Mouse (Mus musculus): ENCODE measurements around the gene Tmem41b.

Tmem41b gene

DNA sequence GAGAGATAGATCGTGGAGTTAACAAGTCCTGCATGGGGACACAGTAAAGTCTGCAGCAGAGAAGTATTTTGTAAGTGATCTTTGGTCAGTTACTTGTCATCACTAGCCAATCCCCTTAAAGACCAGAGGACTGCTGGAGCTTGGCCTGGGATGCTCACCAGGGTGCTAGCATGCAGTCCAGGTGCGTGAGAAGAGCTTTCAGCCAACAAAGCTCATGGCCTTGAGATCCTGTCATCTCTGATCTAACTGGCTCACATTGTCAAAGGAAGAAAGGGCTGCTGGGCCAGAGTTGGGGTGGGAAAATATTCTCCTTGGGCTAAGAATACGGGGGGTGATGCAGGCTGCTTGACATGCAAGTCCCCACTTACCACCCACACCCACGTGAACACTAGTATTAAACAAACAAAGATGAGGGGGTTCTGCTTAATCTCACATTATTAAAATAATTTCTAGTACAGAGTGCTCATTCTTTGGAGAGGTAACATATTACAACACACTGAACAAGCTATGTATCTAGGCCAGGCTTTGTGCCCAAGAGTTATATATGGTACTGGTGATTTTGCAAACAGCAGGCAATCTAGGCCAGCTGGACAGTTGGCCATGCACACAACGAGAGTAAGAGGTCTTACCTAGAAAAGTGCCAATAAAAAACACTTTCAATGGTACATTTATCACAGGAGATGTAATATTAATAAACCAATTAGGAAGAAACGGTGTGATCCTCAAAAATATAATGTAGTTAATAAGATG is 10.6 kb downstream of the Tmem41b start:
- no peak for DNase-seq (ENCODE audit: low spot score)

DNA sequence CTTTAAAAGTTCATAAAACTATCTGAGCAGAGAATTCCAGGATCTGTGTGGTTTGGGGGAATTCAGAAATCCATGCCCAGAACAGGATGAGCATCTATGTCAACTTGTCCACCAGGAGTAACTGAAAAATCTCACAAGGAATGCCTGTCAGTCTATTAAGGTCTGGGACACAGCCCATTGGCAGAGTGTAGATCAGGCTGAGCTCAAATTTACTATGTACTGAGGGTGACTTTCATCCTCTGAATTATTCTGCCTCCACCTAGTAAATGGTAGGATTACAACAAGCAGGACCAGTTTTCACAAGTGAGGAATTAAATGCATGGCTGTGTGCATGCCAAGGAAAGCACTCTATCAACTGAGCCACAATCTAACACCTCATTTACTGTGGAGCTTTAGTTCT is 17.2 kb downstream of the Tmem41b start:
- DNase-seq (ENCODE audit: low spot score): no peak

DNA sequence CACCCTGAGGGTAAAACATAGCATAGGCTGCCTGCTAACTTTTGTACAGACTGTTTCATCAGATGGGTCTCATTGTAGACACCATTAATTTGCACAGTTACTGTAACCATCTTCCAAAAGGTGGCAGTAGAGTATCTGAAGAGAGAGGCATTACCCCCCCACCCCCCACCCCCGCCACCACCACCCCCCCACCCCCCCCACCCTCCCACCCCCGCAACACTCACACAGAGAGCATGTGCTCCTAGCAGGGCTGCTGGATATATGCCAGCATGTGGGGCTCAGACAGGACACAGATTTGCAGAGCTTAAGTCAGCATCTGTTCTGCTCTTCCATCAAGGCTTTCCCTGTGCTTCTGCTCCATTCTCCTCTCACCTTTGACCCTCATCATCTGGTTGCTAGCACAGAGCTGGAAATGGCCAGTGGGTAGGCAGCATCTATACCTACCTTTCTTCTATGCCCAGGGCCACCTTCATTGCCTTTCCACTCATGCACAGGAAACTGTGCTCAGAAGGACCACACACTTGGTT is 17.7 kb downstream of the Tmem41b start:
- peak; percentile 58 for DNase-seq (ENCODE audit: low spot score)

DNA sequence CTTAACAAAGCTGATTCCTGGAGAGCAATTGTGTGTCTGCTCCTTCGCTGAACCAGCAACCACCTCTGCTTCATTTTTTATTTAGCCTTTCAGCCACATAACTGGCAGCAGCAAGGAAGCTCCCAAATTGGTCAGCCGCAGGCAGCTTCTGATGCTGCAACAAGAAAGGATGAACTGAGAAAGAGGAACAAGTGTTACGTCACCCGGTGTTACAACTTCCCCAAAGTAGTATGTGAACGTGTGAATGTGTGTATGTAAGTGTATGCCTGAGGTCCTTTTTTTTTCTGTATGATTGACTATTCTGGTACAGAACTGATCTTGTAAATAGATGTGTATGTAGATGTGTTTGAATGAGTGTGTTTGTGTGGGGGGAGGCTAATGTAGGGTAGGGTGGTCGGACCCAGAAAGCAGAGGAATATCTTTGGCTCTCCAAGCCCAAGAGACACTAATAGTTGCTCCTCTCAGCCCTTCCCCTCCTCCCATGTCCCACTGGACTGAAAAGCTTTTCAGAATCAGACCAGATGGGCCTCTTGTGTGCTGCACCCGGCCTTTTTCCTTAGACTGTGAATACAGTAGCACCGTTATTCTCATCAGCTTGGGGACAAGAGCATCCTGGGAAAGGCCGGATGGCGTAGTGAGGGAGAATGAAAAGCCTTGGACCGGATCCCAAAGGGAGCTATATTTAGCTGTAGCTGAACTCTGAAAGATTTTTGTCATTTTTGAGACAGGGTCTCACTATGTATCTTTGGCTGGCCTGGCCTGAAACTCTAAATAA is 18.7 kb downstream of the Tmem41b start:
- no peak for DNase-seq (ENCODE audit: low spot score)

DNA sequence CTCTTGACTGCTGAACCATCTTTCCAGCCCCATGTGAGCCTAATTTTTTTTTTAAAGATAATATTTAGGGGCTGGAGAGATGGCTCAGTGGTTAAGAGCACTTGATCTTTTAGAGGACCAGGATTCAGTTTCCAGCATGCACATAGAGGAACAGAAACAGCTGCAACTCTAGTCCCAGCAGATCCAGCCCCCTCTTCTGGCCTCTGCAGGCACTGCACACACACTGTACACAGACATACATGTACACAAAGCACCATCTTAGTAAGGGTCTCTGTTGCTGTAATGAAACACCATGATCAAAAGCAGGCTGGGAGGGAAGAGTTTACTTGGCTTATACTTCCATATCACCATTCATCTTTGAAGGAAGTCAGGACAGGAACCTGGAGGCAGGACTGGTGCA is 21.1 kb downstream of the Tmem41b start:
- no peak for DNase-seq (ENCODE audit: low spot score)

DNA sequence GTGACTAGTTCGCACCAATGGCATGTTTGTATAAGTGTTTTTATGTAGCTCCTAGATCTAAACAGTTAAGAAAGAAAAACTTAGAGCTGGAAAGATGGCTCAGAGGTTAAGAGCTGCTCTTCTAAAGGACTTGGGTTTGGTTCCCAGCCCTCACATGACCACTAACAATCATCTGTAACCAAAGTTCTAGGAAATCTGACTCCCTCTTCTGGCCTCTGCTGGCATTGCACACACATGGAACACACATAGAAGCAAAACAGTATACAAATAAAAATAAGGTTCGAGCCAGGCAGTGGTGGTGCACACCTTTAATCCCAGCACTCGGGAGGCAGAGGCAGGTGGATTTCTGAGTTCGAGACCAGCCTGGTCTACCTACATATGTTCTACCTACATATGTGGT is 23.0 kb downstream of the Tmem41b start:
- no peak for DNase-seq (ENCODE audit: low spot score)

DNA sequence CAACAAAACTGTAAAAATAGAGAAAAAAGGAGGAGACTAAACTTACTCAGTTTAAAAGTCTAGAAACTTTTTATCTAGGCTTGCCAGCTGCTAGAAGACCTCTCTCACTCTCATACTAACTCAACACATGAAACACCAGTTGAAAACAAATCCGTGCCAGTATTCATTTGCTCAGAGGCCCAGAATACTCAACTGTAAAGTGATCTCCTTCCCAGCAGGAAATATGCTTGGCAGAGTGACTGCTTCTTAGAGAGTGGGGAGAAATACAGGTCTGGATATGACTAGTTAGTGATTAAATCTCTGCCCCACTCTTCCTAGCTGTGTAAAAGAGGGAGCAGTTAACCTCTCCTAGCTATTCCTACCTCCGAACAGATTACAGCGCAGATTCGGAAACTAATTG is 24.1 kb downstream of the Tmem41b start:
- DNase-seq (ENCODE audit: low spot score): no peak

DNA sequence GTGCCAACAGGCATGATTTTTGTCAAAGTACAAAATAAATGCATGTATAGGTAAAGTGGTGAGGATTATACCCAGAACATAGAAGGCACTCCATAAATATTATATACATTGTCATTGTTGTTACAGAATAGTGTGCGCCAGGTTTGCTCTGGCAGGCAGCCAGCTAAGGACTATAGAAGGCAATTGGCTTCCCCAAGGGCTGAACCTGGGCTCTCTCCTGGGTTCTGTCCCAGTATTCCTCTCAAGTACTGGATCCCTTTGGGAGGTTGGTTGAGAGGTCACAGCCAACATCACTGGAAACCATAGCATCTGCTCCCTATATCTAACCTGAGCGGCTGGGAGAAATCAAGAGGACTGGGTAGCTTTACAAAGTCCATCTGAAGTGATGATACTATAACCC is 25.2 kb downstream of the Tmem41b start:
- no peak for DNase-seq (ENCODE audit: low spot score)

DNA sequence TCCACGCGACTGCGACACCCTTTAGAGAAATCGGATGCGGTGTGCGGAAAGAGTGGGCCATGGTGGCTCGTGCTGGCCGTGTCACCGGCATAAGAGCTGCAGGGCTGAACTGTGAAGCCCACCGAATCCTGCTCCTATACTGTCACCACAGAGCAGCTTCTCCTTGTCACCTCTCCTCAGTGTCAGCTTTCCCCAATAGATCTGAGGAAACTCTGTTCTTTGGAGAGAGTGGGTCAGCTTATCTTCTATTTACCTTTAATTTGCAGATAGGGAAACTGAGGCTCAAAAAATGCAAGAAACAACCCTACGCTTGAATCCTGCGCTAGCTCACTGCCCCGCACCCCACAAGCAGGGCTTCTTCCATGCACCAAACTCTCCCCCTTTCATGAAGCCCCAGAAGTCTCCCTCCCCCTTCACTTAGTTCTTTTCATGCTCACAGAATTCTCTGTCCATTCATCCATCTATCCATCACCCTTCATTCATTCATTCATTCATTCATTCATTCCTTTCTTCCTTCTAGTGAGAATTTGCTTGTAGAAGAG is 26.0 kb downstream of the Tmem41b start:
- DNase-seq (ENCODE audit: low spot score): no peak

DNA sequence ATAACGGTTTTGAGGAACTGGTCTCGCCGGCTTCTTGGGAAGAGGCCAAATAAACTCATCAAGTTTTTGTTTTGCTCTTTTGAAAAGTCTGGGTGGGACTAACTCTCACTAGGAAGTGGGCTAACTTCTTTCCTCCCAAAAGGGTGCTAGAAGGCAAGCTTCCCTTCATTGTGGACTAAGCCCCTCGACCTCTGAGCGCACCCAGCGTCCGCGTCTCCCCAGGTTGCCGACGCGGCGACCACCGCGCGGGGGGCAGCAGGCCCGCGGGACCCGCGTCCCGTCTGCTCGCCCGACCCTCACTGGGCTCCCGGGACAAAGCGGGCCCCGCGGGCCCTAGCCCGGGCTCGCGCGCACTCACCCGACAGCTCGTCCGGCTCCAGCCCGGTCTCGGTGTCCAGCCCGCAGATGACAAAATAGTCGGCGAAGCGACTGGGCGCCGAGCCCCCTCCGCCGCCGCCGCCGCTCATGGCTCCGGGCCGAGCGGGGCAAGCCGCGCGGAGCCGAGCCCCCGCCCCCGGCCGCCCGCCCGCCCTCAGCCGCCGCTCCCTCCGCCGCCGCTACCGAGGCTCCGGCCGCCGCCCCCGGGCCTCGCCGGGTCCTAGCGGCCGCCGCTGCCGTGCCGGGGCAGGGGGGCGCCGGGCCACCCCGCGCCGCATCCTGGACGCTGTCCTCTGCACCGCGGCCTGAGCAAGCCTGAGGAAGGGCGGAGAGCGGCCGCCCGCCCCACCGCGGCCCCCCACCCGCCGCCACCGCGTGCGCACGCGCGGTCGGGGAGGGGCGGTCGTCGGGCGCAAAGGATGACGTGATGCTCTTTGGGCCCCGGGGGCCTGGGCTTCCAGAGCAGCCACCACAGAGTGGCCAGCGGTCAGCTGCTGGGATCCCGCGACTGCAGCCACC is 26.8 kb downstream of the Tmem41b start, which contains the start of gene Dennd5a:
TSS of gene Dennd5a (minus strand) at position 755 of the 897 bp plus-strand sequence.
- peak; percentile 88 for DNase-seq (ENCODE audit: low spot score)

DNA sequence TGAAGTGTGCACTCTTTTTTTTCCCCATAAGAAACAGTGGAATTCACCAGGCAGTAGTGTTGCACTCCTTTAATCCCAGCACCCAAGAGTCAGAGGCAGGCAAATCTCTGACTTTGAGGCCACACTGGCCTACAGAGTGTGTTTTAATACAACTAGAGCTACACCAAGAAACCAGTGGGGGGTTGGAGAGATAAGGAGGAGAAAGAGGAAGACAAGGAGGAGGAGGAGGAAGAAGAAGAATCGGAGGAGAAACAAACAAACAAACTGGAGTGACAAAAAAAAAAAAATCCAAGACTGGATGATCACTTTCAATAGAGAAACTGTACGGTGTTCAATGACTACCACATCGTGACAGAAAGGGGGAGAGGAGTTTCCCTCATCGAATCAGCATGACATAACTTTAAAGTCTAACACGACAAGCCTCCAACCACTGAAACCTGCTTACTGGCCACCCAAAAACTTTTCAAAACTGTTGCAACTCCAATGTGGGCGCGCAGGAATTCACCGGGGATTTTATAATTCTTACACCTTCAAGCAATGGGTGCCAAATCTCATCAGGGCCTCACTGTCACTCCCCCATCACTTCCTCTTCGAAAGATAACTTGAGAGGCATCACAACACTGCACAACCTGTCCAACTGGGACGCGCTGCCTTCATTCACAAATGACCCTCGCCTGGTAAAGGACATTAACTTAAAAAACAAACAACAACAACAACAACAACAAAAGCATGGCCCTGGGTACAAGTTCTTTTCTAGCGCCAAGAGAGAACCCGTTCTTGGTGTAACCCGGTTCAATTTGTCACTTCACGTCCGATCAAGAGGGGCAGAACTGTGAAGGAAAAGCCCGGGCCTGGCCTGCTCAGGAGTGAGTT is 27.6 kb downstream of the Tmem41b start:
- DNase-seq (ENCODE audit: low spot score): peak; percentile 28

DNA sequence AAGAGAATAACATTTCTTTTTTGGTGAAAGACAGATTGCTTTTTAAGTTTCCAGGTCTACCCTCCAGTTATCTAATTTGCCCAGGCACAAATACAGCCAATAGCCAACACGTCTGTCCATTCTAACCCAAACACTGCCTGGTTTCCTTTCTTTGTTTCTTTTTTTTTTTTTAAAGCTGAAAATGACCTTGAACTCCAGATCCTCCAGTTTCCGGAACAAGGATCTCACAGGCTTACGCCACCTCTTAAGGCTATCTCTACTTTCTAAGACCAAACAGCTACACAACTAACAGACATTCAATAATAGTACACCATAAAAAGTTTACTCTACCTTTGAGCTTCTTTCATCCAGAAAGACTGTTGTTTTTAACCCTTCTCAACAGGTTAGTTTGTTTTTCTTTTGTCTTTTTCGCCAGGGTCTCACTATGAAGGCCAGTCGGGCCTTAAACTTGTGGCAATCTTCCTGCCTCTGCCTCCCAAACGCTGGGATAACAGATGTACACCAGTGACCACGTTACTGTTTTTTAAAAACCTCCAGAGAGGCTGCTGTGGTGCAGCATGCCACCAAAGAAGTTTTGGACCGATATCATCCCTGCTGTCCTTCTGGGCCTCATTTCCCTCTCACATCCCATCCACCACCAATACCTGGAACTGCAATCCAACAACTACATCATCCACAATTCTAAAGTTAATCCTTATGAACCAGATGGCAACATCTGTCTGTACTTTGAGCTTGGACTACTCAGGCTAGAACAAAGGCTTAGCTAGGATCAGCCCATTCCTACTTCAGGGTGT is 28.5 kb downstream of the Tmem41b start:
- DNase-seq (ENCODE audit: low spot score): no peak

DNA sequence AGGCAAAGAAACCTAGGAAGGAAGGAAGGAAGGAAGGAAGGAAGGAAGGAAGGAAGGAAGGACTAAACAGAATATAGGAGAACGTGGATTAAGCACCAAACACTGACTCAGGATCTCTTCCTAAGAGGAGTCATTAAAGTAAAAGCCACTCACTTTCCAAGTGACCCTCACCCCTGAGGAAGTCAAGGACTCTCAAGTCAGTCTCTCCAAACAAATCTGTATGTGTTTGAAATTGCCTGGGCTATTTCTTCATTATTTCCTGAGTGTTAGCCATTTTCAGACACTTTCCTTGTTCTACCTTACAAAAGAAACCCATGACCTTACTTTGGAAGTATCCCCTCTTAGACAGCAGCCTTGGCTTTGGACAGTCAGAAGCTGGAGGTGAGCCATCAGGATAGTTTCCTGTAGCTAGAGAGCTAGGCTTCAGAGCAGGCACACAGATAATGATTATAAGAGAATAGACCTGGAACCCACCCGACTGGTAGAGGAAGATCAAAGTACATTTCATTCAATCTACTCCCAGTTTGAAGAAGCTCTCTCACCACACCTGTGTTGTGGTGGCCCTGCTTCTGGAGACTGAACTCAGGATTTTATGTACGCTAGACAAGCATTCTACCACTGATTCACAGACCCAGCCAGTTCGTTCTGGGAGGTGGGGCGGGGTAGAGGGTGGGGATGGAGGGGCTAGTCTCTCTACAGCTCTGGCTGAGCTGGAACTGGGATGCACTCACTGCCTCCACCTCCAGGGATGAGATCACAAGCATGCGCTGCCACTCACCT is 31.9 kb downstream of the Tmem41b start:
- no peak for DNase-seq (ENCODE audit: low spot score)

DNA sequence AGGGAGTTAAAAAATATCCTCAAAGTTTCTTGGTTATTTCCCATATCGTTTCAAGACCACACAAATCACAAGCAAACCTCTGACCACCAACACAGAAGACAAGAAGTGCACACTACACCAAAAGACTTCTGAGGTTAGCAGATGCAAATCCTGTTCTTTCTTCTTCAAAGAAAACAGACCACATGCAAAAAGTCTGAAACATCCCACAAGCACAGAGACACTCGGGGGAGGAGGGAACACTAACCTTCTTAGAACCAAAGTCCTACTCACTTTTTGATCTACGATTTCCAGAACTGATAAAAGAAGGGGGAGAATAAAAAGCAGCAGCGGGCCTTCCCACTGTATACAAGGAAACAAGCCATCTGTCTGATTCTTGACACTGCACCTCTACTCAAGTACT is 35.4 kb downstream of the Tmem41b start:
- DNase-seq (ENCODE audit: low spot score): no peak

DNA sequence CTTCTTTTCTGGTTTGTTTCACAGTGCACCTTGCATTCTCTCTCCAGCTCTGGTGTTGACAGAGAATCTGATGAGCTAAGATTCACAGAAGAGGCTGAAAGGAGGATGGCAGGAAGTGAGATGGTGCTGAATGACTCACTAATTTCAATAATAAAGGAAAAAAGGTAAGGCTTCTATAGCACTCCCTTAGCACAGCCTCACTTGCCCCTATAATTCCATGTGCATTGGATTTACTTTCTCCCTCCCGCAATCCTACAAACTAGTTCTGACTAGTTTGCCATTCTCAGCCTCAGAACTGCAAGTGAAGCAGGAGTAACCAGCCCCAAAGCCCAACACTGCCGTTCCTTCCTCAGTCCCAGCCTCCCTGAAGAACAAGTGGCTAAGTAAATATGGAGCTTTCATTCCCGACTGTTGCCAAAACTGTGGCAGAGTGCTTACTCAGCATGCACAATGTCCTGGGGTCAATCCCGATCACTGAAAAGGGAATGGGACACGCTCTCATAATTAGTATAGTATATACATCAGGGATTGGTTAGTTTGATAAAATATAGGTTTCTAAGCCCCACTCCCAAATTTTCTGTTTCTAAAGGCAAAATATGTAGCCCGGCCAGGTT is 42.2 kb downstream of the Tmem41b start:
- DNase-seq (ENCODE audit: low spot score): no peak

DNA sequence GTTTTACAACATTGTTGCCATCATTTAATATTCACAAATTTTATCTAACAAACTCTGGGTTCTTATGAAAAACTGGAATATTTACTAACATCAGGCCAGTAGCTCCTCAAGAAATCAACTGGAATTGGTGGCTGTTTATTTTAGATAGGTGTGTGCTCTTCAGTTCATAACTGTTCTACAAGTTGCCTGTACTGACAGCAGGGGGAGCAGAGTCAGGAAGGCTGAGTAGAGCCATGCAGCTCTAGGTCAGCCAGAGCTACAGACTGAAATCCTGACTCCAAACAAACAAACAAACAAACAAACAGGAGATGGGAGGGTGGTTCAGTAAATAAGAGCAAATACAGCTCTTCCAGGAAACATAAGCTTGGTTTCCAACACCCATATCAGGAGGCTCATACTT is 57.1 kb downstream of the Tmem41b start:
- no peak for DNase-seq (ENCODE audit: low spot score)

DNA sequence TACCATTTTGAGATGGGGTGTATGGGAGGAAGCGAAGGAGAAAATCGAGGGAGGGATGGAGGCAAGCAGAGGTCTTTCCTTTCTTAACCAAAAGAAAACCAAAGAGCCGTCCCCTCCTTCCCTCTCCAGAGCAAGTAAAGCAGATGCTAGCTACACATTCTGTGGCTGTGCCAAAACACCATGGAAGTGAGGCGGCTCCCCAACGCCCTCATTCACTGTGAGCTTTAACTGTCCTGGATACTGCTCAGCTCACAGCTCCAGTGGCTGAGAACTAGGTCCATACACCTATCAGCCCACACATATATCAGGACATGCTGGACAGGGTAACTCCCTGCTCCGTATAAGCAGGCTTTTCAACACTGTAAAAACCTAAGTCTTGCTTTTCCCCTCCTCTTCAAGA is 58.4 kb downstream of the Tmem41b start:
- DNase-seq (ENCODE audit: low spot score): no peak

DNA sequence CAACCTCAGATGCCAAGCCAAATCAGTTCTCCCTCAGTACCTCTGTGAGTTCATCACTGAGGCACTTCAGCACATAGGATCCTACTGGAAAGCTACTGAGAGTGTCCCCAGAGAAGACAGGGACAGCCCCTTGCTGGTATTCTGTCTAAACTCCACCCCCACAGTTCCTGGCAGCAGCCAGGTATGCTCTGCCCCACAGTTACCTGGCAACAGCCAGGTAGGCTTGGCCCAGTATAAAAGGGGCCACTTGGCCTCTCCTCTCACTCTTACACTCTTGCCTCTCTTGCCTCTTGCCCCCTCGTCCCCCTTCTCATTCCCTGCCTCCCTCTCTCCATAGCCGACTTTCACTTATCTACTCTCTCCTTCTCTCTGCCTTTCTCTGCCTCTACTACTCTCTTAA is 61.8 kb downstream of the Tmem41b start:
- DNase-seq (ENCODE audit: low spot score): no peak

DNA sequence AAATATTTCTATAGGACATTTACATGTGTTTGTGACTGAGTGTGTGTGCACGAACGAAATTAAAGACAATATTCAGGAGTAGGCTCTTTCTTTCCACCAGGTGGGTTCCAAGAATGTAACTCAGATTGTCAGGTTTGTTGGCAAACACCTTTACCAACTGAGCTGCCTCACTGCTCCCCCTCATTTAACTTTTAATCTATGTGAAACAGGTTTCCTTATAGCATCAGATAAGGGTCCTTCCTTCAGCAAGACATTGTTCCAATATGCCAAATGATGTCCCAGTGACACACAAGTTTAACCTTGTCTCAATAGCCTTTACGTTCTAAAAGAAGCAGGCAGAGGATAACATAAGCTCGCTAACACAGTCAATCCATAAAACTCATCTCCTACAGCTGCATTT is 63.8 kb downstream of the Tmem41b start:
- no peak for DNase-seq (ENCODE audit: low spot score)
